Mouse (Mus musculus): ENCODE results near the gene Ppp1r9a.
A peak's percentile ranks its signal among the peaks of the same experiment; 100 is the strongest.
"Not testable (repeated sequence)": the region's sequence is repeated elsewhere in the genome, so short reads cannot be mapped to it uniquely, and the experiment has no call there.

The Ppp1r9a gene

DNA sequence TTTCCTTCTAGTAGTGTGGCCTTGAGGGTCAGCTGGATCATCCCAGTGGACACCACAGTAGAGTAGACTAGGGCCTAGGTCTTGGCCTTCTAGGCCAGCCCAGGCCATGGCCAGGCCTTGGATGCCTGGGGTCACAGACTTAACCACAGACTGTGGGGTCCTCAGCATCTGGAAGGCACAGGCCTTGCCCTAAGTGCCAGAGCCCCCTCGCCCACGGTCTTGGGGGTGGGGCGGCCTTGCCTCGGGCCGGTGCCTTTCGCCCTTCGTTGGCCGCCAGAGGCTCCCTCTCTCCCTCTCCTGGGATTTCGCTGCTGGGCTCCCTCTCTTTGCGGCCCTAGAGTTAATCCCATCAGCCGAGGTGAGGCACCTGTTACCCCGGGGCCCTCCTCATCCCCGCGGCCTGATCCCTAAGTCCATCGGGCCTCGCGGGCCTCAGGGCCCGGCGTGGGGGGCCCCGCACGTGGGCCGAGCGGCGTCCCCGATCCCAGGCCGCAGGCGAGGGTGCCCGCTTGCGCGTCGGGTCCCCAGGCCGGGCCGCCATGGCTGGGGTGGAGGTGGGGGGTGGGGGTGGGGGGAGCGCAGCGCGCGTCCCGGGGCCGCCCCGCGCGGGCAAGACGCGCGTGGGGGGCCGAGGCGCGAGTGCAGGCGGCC is at the start of gene Ppp1r9a:
TSS of gene Ppp1r9a (plus strand) at position 244 of the 651 bp plus-strand sequence.
- peak; percentile 11 for DNase-seq (ENCODE audit: extremely low read depth, insufficient read length, low spot score)

DNA sequence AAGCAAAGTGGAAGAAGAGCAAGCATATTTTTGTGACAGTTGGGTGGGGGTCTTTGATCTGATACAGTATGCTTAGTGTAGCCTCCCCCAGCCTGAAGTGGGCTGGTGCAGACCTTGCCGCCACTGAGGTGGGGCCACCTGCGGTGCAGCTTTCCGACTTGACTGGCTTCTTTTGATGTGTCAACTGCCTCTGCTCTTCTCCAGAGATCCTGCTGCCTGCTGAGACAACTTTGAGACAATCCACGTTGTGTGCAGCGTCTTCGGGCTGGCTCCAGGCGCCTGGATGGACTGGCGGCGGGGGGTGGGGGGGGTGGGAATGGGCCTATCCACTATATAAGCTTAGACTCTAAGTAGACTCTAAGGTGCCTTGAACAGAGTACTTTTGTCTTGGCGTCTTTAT is 47.5 kb upstream of the Ppp1r9a start:
- no peak for DNase-seq (ENCODE audit: extremely low read depth, insufficient read length, low spot score)

DNA sequence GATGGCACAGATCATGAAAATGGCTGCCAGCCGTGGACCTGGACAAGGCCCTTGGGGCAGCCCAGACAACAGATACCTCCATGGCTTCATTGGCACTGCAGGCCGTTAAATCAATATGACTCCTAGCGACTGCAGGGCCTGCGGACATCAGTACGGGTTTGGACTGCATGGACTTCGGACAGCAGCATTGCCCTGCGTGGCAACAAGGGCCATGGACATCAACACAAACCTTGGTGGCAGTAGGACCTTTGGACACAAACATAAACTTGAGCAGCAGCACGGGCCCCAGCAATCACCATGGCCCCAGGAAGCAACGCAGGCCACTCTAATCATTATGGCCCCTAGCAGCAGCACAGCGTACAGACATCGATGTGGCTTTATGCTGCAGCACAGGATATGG is 45.8 kb upstream of the Ppp1r9a start:
- DNase-seq (ENCODE audit: extremely low read depth, insufficient read length, low spot score): no peak

- DNase-seq (ENCODE audit: extremely low read depth, insufficient read length, low spot score): no peak
Measured at GRCm38 (mm10) chr6:4884316-4884715, 18.4 kb upstream of the Ppp1r9a start.

DNA sequence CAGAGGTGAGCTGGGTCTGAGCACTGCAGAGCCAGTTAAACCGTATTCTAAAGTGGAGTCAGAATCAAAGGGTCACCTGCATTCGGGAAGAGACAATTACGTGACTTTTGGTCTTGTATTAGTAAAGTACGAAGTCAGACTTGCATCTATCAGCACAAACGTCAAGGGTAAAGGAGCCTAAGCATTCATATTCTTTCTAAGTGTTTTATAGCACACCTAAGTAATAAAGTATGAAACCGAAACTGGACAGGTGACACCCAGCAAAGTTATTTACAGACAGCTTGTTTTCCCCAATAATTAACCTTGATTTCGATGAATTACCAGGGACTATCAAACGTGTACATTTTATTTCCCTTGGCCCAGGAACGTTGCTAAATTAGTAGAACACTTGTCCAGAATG is 13.2 kb upstream of the Ppp1r9a start:
- DNase-seq (ENCODE audit: extremely low read depth, insufficient read length, low spot score): no peak

DNA sequence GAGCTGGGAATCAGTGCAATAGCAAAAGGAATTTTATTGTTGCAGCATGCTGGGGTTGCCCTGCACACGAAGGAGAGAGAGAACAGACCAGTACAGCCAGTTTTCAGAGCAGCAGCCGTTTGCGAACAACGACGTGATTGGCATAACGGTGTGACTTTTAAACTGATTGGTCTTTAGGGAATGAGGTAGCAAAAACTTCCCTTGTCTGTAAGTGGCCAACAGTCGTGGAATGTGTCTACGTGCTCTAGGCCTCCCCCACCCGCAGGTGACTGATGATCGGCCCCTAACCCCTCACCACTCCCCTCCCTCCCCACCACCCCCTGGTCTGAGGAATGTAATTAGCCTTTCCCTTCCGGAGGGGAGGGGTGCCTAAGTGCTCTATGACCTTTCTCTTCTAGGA is 10.3 kb upstream of the Ppp1r9a start:
- DNase-seq (ENCODE audit: extremely low read depth, insufficient read length, low spot score): no peak

GRCm38 (mm10) chr6:4893312-4893711 is 9.4 kb upstream of the Ppp1r9a start:
- not testable (repeated sequence) for DNase-seq (ENCODE audit: extremely low read depth, insufficient read length, low spot score)

- no peak for DNase-seq (ENCODE audit: extremely low read depth, insufficient read length, low spot score)
Measured at GRCm38 (mm10) chr6:4899906-4900305, 2.8 kb upstream of the Ppp1r9a start.

GRCm38 (mm10) chr6:4903325-4904054 is 773 bp downstream of the Ppp1r9a start:
- peak; percentile 26 for DNase-seq (ENCODE audit: extremely low read depth, insufficient read length, low spot score)

GRCm38 (mm10) chr6:4904055-4904450 is 1.3 kb downstream of the Ppp1r9a start:
- no peak for DNase-seq (ENCODE audit: extremely low read depth, insufficient read length, low spot score)

DNA sequence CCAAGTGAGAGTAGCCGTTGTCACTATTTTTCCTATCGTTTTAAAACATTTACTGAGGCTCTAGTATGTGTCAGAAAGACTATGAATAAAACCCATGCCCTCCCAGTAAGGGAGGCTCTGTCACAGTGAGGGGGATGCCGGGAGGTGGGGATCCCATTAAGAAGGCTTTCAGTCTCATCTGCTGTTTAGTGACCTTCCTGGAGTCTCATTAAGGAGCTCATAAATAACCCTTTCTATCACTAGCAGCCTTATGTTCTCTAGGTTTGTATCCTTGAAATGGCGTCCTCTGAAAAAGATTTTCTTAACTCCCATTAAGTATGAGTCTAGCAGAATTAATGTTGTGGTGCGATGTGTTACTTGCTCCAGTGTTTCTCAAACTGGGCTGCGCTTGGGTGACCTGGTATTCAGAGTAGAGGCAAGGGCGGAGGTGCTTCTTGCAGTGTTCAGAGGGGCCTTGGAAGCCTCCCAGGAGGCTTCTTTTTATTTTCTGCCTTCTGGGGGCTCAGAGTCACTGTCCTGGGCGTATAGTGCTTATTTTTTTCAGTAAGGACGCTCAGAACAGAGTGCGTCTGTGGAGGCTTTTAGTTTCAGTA is 7.4 kb downstream of the Ppp1r9a start:
- no peak for DNase-seq (ENCODE audit: extremely low read depth, insufficient read length, low spot score)

DNA sequence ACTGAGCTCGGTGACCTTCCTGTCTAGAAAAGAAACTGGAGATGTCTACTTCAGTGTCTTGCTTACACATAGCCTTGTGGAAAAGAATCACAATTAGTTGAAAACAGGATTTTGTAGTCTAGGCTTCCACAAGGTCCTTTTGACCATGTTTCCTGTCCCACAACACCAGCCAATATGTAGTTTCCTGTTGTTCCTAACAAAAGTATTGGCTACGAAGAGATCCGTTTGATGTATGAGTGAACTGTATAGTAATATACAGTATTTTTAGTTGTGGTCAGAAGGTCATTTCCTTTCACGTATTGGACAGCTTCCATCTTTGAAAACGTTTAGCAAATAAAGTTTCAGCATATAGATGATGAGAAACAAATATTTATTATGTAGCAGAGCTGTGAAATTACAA is 15.8 kb downstream of the Ppp1r9a start:
- no peak for DNase-seq (ENCODE audit: extremely low read depth, insufficient read length, low spot score)

DNA sequence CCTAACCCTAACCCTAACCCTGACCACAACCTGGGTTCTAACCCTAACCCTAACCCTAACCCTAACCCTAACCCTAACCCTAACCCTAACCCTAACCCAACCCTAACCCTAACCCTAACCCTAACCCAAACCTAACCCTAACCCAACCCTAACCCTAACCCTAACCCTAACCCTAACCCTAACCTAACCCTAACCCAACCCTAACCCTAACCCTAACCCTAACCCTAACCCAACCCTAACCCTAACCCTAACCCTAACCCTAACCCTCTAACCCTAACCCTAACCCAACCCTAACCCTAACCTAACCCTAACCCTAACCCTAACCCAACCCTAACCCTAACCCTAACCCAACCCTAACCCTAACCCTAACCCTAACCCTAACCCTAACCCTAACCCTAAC is 21.1 kb downstream of the Ppp1r9a start:
- not testable (repeated sequence) for DNase-seq (ENCODE audit: extremely low read depth, insufficient read length, low spot score)

- DNase-seq (ENCODE audit: extremely low read depth, insufficient read length, low spot score): no peak
Measured at GRCm38 (mm10) chr6:4925966-4926687, 23.4 kb downstream of the Ppp1r9a start.

- DNase-seq (ENCODE audit: extremely low read depth, insufficient read length, low spot score): no peak
Measured at GRCm38 (mm10) chr6:4930321-4930720, 27.6 kb downstream of the Ppp1r9a start.

- no peak for DNase-seq (ENCODE audit: extremely low read depth, insufficient read length, low spot score)
Measured at GRCm38 (mm10) chr6:4938901-4939300, 36.2 kb downstream of the Ppp1r9a start.

DNA sequence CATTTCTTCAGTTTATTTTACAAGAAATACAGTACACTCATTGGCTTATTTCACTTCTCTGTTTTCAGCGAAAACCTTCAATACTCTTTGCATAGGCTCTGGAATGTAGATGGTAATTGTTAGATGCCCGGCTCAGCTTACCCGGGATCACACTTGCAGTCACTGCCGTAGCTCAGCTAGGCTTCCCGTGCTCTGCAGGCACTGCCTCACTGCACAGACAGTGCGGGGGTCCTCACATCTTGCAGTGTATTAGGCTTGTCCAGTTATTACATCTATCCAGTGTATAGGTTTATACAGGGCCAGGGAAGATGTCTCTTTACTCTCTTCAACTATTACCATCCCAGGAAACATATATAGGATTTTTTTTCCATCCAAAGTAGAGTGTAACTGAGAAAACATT is 37.4 kb downstream of the Ppp1r9a start:
- DNase-seq (ENCODE audit: extremely low read depth, insufficient read length, low spot score): no peak

DNA sequence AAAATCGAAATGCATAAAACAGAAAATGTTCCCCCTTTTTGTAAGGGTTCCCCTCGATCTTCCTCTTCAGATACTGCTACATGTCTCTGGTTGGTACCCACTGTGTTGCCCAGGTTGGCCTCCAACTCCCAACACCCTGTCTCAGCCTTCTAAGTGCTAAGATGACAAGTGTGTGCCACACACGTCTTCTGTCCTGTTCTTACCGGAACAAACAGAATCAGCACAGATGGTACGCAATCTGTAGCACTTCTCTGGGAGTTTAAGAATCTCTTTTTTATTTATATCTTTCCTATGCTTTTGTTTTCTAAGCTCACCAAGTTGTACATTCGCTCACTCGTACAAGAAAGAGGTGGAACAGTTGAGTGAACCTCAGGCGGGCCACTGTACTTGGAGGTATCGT is 37.9 kb downstream of the Ppp1r9a start:
- no peak for DNase-seq (ENCODE audit: extremely low read depth, insufficient read length, low spot score)

DNA sequence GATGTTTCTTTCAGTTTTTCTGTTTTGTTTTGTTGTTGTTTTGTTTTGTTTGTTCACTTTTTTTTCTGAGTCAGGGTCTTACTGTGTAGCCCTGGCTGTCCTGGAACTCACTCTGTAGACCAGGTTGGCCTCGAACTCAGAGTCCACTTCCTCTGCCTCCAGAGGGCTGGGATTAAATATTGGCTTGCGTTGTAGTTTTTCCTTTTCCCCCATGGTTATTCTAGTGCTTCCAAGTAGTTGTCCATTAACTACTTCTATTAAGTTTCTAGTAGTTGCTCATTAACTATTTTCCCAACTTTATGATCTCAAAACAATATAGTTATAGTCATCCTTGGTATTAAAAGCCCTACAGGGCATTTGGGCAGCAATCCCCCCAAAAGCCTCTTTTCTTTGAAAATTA is 41.1 kb downstream of the Ppp1r9a start:
- no peak for DNase-seq (ENCODE audit: extremely low read depth, insufficient read length, low spot score)

- DNase-seq (ENCODE audit: extremely low read depth, insufficient read length, low spot score): no peak
Measured at GRCm38 (mm10) chr6:4948056-4948455, 45.3 kb downstream of the Ppp1r9a start.

DNA sequence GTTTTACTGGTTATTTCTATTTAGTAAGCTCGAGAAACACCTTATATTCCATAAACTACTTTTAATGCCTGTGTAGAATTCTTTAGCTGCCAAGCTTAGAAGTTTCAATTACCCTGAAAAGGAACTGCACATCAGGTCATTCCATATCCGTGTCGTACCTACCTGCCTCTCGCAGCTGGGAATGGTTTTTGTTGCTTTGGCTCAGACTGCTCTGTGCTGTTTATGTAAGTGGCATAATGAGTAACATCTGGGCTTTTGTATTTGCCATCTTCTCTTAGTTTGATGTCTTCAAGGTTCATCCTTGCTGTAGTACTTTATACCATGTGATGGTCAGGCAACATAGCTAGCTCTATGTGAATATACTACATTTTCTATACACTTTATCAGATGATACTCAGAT is 47.0 kb downstream of the Ppp1r9a start:
- no peak for DNase-seq (ENCODE audit: extremely low read depth, insufficient read length, low spot score)

All from 3134 (cell line).